8 mouse cellular contexts compared by ENCODE assay signal in genomic region chr5:114822796-114823688, GRCm38 (mm10). TPM values are rescaled to one million over a fixed set of nuclear protein-coding genes. Genes with fewer than 3 reads are reported as not detected.
DNase-seq lines count a peak whose midpoint lies in the region; ATAC-seq and TF ChIP-seq lines count a peak whose summit lies in the region.

Gene 1500011B03Rik, minus strand, starts transcription at chr5:114823468.

- H3K4me3 ChIP-seq in ES-Bruce4 (ENCODE audit: low read depth, low read length), result peak within 1 kb of the TSS; percentile 92
- H3K4me3 ChIP-seq in forebrain, embryonic 13.5 days, result peak within 1 kb of the TSS; percentile 77
- peak within 1 kb of the TSS; percentile 65 for H3K4me3 ChIP-seq in lung, adult 2 months (replicated peaks; ENCODE audit: extremely low read depth, low read depth, low read length)
- H3K4me3 ChIP-seq in neural tube, embryonic 15.5 days (replicated peaks), result peak within 1 kb of the TSS; percentile 75

- DNase-seq in cerebellum, adult 11 months, result peak; percentile 65
- DNase-seq in heart, postnatal 14 days, result peak; percentile 65 to 74
- DNase-seq in layer of hippocampus, adult 18-20 months (ENCODE audit: low spot score in 2 of 2), result peak; percentile 72 to 80
- peak; percentile 54 for DNase-seq in lung, adult 2 months
- DNase-seq in testis, postnatal 10 days (ENCODE audit: low spot score), result peak; percentile 93

- H3K4me1 ChIP-seq in ES-Bruce4 (ENCODE audit: control insufficient read depth, insufficient read depth, low read length), result peaks cover 4% of the 10 kb centered on the region
- H3K4me1 ChIP-seq in forebrain, embryonic 13.5 days, result peaks cover 9% of the 10 kb centered on the region
- no peaks in the 10 kb centered on the region; the same call in 1 of the 2 replicates for H3K4me1 ChIP-seq in lung, adult 2 months (ENCODE audit: control insufficient read depth, insufficient read depth, low read length)
- peaks cover 14% of the 10 kb centered on the region for H3K4me1 ChIP-seq in neural tube, embryonic 15.5 days

- peaks cover 14% of the 10 kb centered on the region for H3K9me3 ChIP-seq in ES-Bruce4 (replicated peaks; ENCODE audit: control insufficient read depth, insufficient read depth, low read length, poor library complexity, severe bottlenecking)
- H3K9me3 ChIP-seq in forebrain, embryonic 13.5 days (replicated peaks), result no peaks in the 10 kb centered on the region
- H3K9me3 ChIP-seq in neural tube, embryonic 15.5 days (replicated peaks), result no peaks in the 10 kb centered on the region

- peak within 1 kb of the TSS; percentile 66 for H3K9ac ChIP-seq in ES-Bruce4 (ENCODE audit: low read depth, poor library complexity, severe bottlenecking)
- peak within 1 kb of the TSS; percentile 88 for H3K9ac ChIP-seq in forebrain, embryonic 13.5 days
- peak within 1 kb of the TSS; percentile 85 for H3K9ac ChIP-seq in neural tube, embryonic 15.5 days (replicated peaks)

- WGBS in forebrain, embryonic 13.5 days, result 7% methylated on average over 52 of the region's 53 CpGs
- 10% methylated on average over 53 of the region's 53 CpGs for WGBS in lung, adult 2 months
- 7% methylated on average over 45 of the region's 53 CpGs for WGBS in neural tube, embryonic 15.5 days

- no peak within 1 kb of the TSS for H3K27ac ChIP-seq in ES-Bruce4 (ENCODE audit: insufficient read depth, low read length)
- H3K27ac ChIP-seq in forebrain, embryonic 13.5 days, result peak within 1 kb of the TSS; percentile 84
- H3K27ac ChIP-seq in neural tube, embryonic 15.5 days (replicated peaks), result peak within 1 kb of the TSS; percentile 84

- peaks cover 2% of the 10 kb centered on the region; the same call in 1 of the 2 replicates for H3K36me3 ChIP-seq in ES-Bruce4 (ENCODE audit: control insufficient read depth, insufficient read depth, low read length, poor library complexity, severe bottlenecking)
- peaks cover 18% of the 10 kb centered on the region for H3K36me3 ChIP-seq in forebrain, embryonic 13.5 days (ENCODE audit: poor library complexity, severe bottlenecking)
- peaks cover 4% of the 10 kb centered on the region; the same call in 1 of the 2 replicates for H3K36me3 ChIP-seq in neural tube, embryonic 15.5 days

- TF ChIP-seq POLR2A in ES-Bruce4 (IDR thresholded peaks at IDR 0.05; ENCODE audit: insufficient read depth, low read length), result peak; percentile 76
- no peak for TF ChIP-seq POLR2A in lung, adult 2 months (IDR thresholded peaks at IDR 0.05; ENCODE audit: borderline replicate concordance, extremely low read depth, low read depth, low read length)

- H3K4me2 ChIP-seq in forebrain, embryonic 13.5 days, result peak within 1 kb of the TSS; percentile 63
- H3K4me2 ChIP-seq in neural tube, embryonic 15.5 days, result peak within 1 kb of the TSS; percentile 63

- ATAC-seq in forebrain, embryonic 13.5 days, result peak; percentile 94
- ATAC-seq in neural tube, embryonic 15.5 days (ENCODE audit: low FRiP score), result peak; percentile 92

- H3K27me3 ChIP-seq in ES-Bruce4 (ENCODE audit: control insufficient read depth, insufficient read depth, low read length, poor library complexity, severe bottlenecking), result no peaks in the 10 kb centered on the region
- H3K27me3 ChIP-seq in forebrain, embryonic 13.5 days, result no peaks in the 10 kb centered on the region
- no peaks in the 10 kb centered on the region for H3K27me3 ChIP-seq in neural tube, embryonic 15.5 days (replicated peaks)

- no peak for TF ChIP-seq CTCF in ES-Bruce4 (IDR thresholded peaks at IDR 0.05; ENCODE audit: low read depth, low read length)
- no peak for TF ChIP-seq CTCF in lung, adult 2 months (IDR thresholded peaks at IDR 0.05; ENCODE audit: insufficient read depth, low read length)

- TF ChIP-seq EP300 in ES-Bruce4 (IDR thresholded peaks at IDR 0.05; ENCODE audit: insufficient read depth, low read depth, low read length), result no peak

- intact Hi-C loops in heart, postnatal 14 days (cut with DNase I), result no loop called here

RNA-seq across cellular contexts. Expression of gene 1500011B03Rik, which starts in this region (rescaled TPM):
- polyA plus RNA-seq in ES-Bruce4 (2011; ENCODE audit: insufficient read depth, insufficient read length, low read depth, missing spikeins), result 36.3 and 40.7 TPM in 2 replicates
- 184 and 195 TPM in 2 replicates for polyA plus RNA-seq in forebrain, embryonic 13.5 days (2015; fragmentation: Nextera tagmentation; extraction: Ambion mirVana)
- total RNA-seq in heart, postnatal 14 days (2021), result 10 to 100 TPM in 1 of 2 experiments, 1 to 10 TPM in 1; 8.6 to 12.3 TPM
- total RNA-seq in layer of hippocampus, adult 18-20 months (2021), result 100 to 1,000 TPM; 162 to 169 TPM
- polyA plus RNA-seq in lung, adult 2 months (2012; rRNA removed), result 16.7 and 26.0 TPM in 2 replicates
- polyA plus RNA-seq in neural tube, embryonic 15.5 days (2015; fragmentation: Nextera tagmentation; extraction: Ambion mirVana), result 254 and 302 TPM in 2 replicates

Comparison
In these comparisons a context has a peak if more than half of its experiments do, and no peak if none do; other contexts are left out.
1. RNA of gene 1500011B03Rik (total RNA-seq): 162 to 169 TPM in layer of hippocampus, adult 18-20 months; 8.6 to 12.3 TPM in heart, postnatal 14 days; every median in the first group is over 10 times any median in the second.
2. Peak in every context shown above with its lines, with median percentiles within 50 percentile points of each other: H3K4me3 ChIP-seq, H3K9ac ChIP-seq and DNase-seq.